Mouse (Mus musculus) lung, embryonic 16.5 days (tissue): ENCODE results near the gene Chd9. TPM values are rescaled to one million over a fixed set of nuclear protein-coding genes. Genes with fewer than 3 reads are reported as not detected.

ENCODE experiments used
- ATAC-seq: fragments of 200-750 bp; cut with Nextera tagmentation; 2 replicates; pipeline ENCODE4 v1.8.0; 2017; ENCODE audit warnings: low read depth, mild to moderate bottlenecking, moderate library complexity
- H3K27ac ChIP-seq: fragments of 300-500 bp; sonication (generic); 2 replicates; pipeline ENCODE4 v1.5.1; 2014; ENCODE audit warnings: mild to moderate bottlenecking, control low read depth, low read length
- H3K27me3 ChIP-seq: fragments of 300-500 bp; sonication (generic); 2 replicates; pipeline ENCODE4 v1.6.1; 2014; ENCODE audit warnings: low read depth, low read length, mixed read lengths; ENCODE audit not compliant: control insufficient read depth, insufficient read depth
- H3K36me3 ChIP-seq: fragments of 300-500 bp; sonication (generic); 2 replicates; pipeline ENCODE4 v1.6.1; 2014; ENCODE audit warnings: low read length; ENCODE audit not compliant: control insufficient read depth, insufficient read depth
- H3K4me1 ChIP-seq: fragments of 300-500 bp; sonication (generic); replicated peaks from 2 replicates; pipeline ENCODE4 v1.6.1; 2014; ENCODE audit warnings: low read length, mixed read lengths; ENCODE audit not compliant: control insufficient read depth, insufficient read depth
- H3K4me2 ChIP-seq: fragments of 300-500 bp; sonication (generic); 2 replicates; pipeline ENCODE4 v1.6.1; 2014; ENCODE audit warnings: low read depth, low read length, control low read depth
- H3K4me3 ChIP-seq: fragments of 300-500 bp; sonication (generic); 2 replicates; pipeline ENCODE4 v1.5.1; 2014; ENCODE audit warnings: mild to moderate bottlenecking, low read length, control low read depth
- H3K9ac ChIP-seq: fragments of 300-500 bp; sonication (generic); 2 replicates; pipeline ENCODE4 v1.6.1; 2014; ENCODE audit warnings: low read length, control low read depth
- H3K9me3 ChIP-seq: fragments of 300-500 bp; sonication (generic); 2 replicates; pipeline ENCODE4 v1.6.1; 2016; ENCODE audit warnings: low read length; ENCODE audit not compliant: control insufficient read depth
- WGBS: fragments of 180-500 bp; shearing (Covaris S2); extraction: QIAGEN DNeasy Blood & Tissue Kit; methylation state at CpG from one replicate; pipeline ENCODE4 v1.1.7; 2014; 5-methylcytosine and 5-hydroxymethylcytosine counted together
- polyA plus RNA-seq: library from polyadenylated mRNA; unstranded; fragments of >200 nt; fragmentation: Nextera tagmentation; extraction: Ambion mirVana; gene quantifications from 2 replicates; pipeline ENCODE4 v1.2.1, GENCODE M21; 2015

The Chd9 gene
- polyA plus RNA-seq, 1 experiment from 2014 or later = 95.9 TPM

DNA sequence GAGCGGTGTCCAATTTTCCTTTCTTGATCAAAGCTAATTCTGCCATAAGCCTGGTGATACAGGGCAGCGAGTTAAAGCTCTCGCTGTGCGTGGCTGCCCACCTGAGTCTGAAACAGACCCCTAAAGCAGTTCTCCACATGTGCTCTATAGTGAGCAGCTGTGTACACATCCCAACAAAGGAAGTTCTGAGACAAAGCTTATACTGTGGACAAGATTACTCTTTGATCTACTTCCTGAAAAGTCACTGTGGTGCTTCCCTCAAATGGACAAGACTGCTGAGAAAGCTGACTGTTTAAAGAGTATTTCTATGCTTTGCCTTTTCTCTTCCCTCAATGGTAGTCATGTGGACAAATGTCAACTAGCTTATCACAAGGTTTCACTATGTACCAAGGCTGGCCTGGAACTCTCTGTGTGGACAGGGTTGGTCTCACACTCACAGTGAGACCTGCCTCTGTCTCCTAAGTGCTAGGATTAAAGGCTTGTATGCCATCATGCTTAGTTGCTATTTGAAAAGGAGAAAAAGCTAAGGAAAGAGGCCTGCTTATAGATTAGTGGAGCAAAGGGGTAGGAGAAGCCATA, 110.3 kb downstream of the Chd9 start:
- WGBS = 67% methylated on average over 4 of the region's 4 CpGs
- no peak overlapping the region for H3K27ac ChIP-seq
- no peaks in the 10 kb centered on the region for H3K4me1 ChIP-seq
- H3K4me2 ChIP-seq = no peak overlapping the region
- H3K27me3 ChIP-seq = no peaks in the 10 kb centered on the region
- H3K36me3 ChIP-seq = no peaks in the 10 kb centered on the region; the same call in 1 of the 2 replicates
- no peak for ATAC-seq
- H3K9ac ChIP-seq = no peak overlapping the region
- no peak overlapping the region for H3K4me3 ChIP-seq
- no peaks in the 10 kb centered on the region for H3K9me3 ChIP-seq

DNA sequence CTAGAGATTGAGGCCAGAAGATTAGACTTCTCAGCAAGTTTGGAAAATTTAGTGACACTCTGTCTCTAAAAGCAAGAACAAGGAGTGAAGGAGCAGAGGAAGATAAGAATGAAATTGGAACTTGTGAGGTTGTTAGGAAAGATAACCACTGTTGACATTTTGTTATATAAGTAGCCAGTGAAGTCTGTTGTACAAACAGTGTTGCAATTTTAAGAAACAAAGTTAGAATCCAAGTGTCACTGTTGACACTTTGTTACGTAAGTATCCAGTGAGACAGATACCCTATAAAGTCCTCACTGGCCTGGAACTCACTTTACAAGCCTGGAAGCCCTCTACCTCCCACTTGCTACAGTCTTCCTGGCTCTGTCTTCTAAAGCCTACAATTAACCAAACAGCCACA, 111.7 kb downstream of the Chd9 start:
- Histone ChIP-seq H3K9me3 (no peaks in the 10 kb centered on the region), H3K9ac (no peak overlapping the region), H3K27ac (no peak overlapping the region), H3K27me3 (no peaks in the 10 kb centered on the region), H3K4me2 (no peak overlapping the region), H3K4me1 (no peaks in the 10 kb centered on the region), H3K36me3 (no peaks in the 10 kb centered on the region; the same call in 1 of the 2 replicates), H3K4me3 (no peak overlapping the region)
- no peak for ATAC-seq
- WGBS = 70% methylated on average over 1 of the region's 1 CpGs

DNA sequence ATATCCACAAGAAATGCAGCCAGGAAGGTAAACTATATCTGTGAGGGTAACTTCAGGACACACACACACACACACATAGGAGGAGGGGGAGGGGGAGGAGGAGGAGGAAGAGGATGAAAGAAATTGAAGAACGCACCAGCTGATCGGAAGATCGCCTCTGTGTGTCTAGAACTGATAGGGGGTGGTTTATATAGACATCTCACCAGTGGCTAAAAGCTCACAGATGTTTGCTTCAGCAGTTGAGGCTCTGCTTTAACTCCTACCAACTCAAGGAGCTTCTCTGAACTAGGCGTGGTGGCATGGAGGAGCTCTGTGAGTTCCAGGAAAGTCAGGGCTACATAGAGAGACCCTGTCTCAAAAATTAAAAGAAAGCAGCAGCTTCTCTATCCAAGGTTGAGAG, 115.6 kb downstream of the Chd9 start:
- Histone ChIP-seq H3K4me3 (no peak overlapping the region), H3K9me3 (no peaks in the 10 kb centered on the region), H3K36me3 (no peaks in the 10 kb centered on the region), H3K4me1 (no peaks in the 10 kb centered on the region), H3K9ac (no peak overlapping the region), H3K4me2 (no peak overlapping the region), H3K27me3 (no peaks in the 10 kb centered on the region), H3K27ac (no peak overlapping the region)
- 73% methylated on average over 4 of the region's 4 CpGs for WGBS
- ATAC-seq = no peak

- peak overlapping the region; percentile 65 for H3K4me3 ChIP-seq
- WGBS = 1% methylated on average over 21 of the region's 21 CpGs
- H3K9ac ChIP-seq = peak overlapping the region; percentile 74
- H3K4me2 ChIP-seq = peak overlapping the region; percentile 66
- H3K4me1 ChIP-seq = peaks cover 5% of the 10 kb centered on the region
- H3K27ac ChIP-seq = peak overlapping the region; percentile 97
- H3K36me3 ChIP-seq = no peaks in the 10 kb centered on the region
- peak; percentile 96 for ATAC-seq
- no peaks in the 10 kb centered on the region for H3K9me3 ChIP-seq
- H3K27me3 ChIP-seq = no peaks in the 10 kb centered on the region
Observed at GRCm38 (mm10) chr8:90954802-90955760, 126.9 kb downstream of the Chd9 start.

DNA sequence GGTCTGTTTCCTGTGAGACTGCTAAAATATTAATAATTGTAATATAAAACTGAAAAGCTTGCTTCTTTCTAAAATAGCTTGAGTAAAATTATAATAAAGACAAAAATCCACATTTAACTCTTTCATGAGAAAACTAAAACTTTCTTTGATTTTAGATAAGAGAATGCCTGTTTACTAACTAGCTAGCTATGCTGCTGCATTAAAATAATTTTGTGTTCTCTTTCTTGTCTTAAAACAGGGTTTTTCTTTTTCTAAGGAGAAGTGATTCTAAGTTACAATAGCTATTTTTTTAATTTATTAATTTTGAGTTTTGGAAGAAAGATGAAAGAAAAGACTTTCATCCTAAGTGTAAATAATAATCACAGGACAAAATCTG, 127.6 kb downstream of the Chd9 start:
- Histone ChIP-seq H3K4me1 (peaks cover 8% of the 10 kb centered on the region), H3K9me3 (no peaks in the 10 kb centered on the region), H3K27me3 (no peaks in the 10 kb centered on the region), H3K27ac (peak overlapping the region; percentile 97; the same call in 1 of the 2 replicates), H3K4me3 (peak overlapping the region; percentile 65), H3K36me3 (no peaks in the 10 kb centered on the region; the same call in 1 of the 2 replicates), H3K9ac (peak overlapping the region; percentile 74), H3K4me2 (peak overlapping the region; percentile 66)
- no peak for ATAC-seq

DNA sequence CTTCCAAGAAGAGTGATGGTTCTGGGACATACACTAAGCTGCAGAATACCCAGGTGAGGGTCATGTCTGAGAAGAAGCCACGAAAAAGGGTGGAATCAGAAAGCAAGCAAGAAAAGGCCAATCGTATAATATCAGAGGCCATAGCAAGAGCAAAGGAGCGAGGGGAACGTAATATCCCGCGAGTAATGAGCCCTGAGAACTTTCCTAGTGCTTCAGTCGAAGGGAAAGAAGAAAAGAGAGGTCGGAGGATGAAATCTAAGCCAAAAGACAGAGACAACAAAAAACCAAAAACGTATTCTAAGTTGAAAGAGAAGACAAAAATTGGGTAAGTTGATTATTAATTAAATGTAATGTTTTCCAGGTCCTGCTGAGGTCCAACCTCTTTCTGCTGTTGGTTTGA, 128.2 kb downstream of the Chd9 start:
- Histone ChIP-seq H3K4me2 (peak overlapping the region; percentile 63), H3K4me3 (peak overlapping the region; percentile 43), H3K36me3 (no peaks in the 10 kb centered on the region; the same call in 1 of the 2 replicates), H3K9ac (peak overlapping the region; percentile 49), H3K4me1 (peaks cover 8% of the 10 kb centered on the region), H3K27ac (0 out of 2 replicates have a peak overlapping the region, but pooled peaks have one; percentile 9), H3K27me3 (no peaks in the 10 kb centered on the region), H3K9me3 (no peaks in the 10 kb centered on the region)
- WGBS = 49% methylated on average over 9 of the region's 9 CpGs
- ATAC-seq = no peak

- H3K4me3 ChIP-seq = no peak overlapping the region
- H3K9me3 ChIP-seq = no peaks in the 10 kb centered on the region
- no peak overlapping the region for H3K9ac ChIP-seq
- peaks cover 8% of the 10 kb centered on the region for H3K4me1 ChIP-seq
- no peaks in the 10 kb centered on the region; the same call in 1 of the 2 replicates for H3K36me3 ChIP-seq
- no peak for ATAC-seq
- H3K4me2 ChIP-seq = peak overlapping the region; percentile 39; the same call in 1 of the 2 replicates
- H3K27me3 ChIP-seq = no peaks in the 10 kb centered on the region
- no peak overlapping the region for H3K27ac ChIP-seq
Observed at GRCm38 (mm10) chr8:90957711-90958110, 129.6 kb downstream of the Chd9 start.

GRCm38 (mm10) chr8:90959721-90960120, 131.6 kb downstream of the Chd9 start:
- Histone ChIP-seq H3K4me3 (no peak overlapping the region), H3K4me2 (no peak overlapping the region), H3K36me3 (no peaks in the 10 kb centered on the region; the same call in 1 of the 2 replicates), H3K4me1 (peaks cover 8% of the 10 kb centered on the region), H3K27ac (no peak overlapping the region), H3K27me3 (no peaks in the 10 kb centered on the region), H3K9me3 (no peaks in the 10 kb centered on the region), H3K9ac (no peak overlapping the region)
- 77% methylated on average over 4 of the region's 4 CpGs for WGBS
- ATAC-seq = no peak

GRCm38 (mm10) chr8:90961603-90962002, 133.5 kb downstream of the Chd9 start:
- no peak for ATAC-seq
- WGBS = 64% methylated on average over 4 of the region's 4 CpGs
- Histone ChIP-seq H3K4me1 (peaks cover 5% of the 10 kb centered on the region), H3K36me3 (no peaks in the 10 kb centered on the region; the same call in 1 of the 2 replicates), H3K27me3 (no peaks in the 10 kb centered on the region), H3K4me2 (no peak overlapping the region), H3K27ac (no peak overlapping the region), H3K9me3 (no peaks in the 10 kb centered on the region), H3K4me3 (no peak overlapping the region), H3K9ac (no peak overlapping the region)
